Mouse (Mus musculus): Measurements from ENCODE around the gene Capn15.

Gene Capn15

DNA sequence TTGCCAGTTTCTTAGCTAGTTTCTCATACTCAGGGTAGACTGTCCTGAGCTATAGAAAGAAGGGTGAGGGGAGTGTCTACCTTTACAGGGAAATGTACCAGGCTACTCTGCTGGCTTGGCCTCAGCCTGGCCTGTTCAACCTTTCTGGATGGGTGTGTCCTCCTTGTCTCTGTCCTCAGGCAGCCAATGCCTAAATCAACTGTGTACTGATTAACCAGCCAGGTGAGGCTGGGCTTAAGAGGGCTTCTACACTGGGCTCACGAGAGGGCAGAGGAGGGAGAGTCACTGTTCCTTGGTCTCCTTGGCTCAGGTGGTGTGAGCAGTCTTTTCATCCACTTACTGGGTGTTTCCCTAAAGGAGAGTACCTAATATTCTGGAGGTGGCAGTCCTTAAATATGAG, 17.4 kb downstream of the Capn15 start:
- H3K27me3 ChIP-seq (ENCODE audit: insufficient read depth, low read length): no peaks in the 10 kb centered on the region
- peaks cover 24% of the 10 kb centered on the region for H3K4me1 ChIP-seq (replicated peaks; ENCODE audit: low read depth, low read length)
- H3K9me3 ChIP-seq (ENCODE audit: low read length): no peaks in the 10 kb centered on the region
- H3K4me3 ChIP-seq (replicated peaks; ENCODE audit: low read length): no peak overlapping the region
- TF ChIP-seq NANOG (IDR thresholded peaks at IDR 0.05; ENCODE audit: borderline replicate concordance, low read length): no peak
- TF ChIP-seq CTCF (conservative IDR thresholded peaks at IDR 0.05; ENCODE audit: low read length): no peak
- no peak for TF ChIP-seq POU5F1 (IDR thresholded peaks at IDR 0.05; ENCODE audit: borderline replicate concordance, low read length)
- H3K36me3 ChIP-seq (ENCODE audit: insufficient read depth, low read length): peaks cover 24% of the 10 kb centered on the region

DNA sequence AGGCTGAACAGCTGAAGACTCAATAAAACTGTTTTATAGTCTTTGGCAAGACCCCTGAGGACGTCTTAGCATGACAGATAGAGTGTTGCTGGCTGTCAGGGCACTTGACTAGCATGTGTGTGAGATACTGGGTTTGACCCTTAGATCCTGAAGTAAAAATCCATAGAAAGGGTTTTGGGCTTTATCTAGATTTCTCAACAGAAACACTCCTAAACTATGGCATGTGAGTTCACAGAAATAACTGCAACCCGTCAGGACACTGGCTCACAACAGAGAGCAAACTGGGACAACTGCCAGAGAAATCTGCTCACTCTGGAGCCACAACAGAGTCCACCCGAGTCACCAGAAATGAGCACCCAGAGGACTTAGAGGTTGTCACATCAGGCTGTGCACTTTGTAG, 17.9 kb downstream of the Capn15 start:
- Histone ChIP-seq H3K27me3 (ENCODE audit: insufficient read depth, low read length) (no peaks in the 10 kb centered on the region), H3K36me3 (ENCODE audit: insufficient read depth, low read length) (peaks cover 28% of the 10 kb centered on the region), H3K4me1 (replicated peaks; ENCODE audit: low read depth, low read length) (peaks cover 23% of the 10 kb centered on the region), H3K4me3 (replicated peaks; ENCODE audit: low read length) (no peak overlapping the region), H3K9me3 (ENCODE audit: low read length) (no peaks in the 10 kb centered on the region)
- TF ChIP-seq POU5F1 (IDR thresholded peaks at IDR 0.05; ENCODE audit: borderline replicate concordance, low read length): no peak
- TF ChIP-seq CTCF (conservative IDR thresholded peaks at IDR 0.05; ENCODE audit: low read length): no peak
- TF ChIP-seq NANOG (IDR thresholded peaks at IDR 0.05; ENCODE audit: borderline replicate concordance, low read length): no peak

DNA sequence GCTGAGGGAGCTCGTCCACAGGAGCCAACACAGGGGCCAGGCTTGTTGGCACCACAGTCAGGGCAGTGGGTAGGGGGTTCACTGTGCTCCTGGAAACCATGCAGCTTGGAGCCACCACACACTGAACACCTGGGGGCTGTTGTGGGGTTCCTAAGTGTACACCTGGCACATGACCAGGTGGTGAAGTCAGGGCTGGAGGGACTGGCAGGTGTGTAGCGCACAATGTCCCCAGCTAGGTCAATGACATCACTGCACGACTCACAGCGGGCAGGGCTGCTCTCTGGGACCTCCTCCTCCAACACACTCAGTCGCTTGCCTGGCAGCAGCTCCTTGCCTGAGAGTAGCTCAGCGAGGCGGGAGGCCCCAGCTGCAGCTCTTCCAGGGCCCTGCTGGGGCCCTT, 21.3 kb downstream of the Capn15 start:
- H3K36me3 ChIP-seq (ENCODE audit: insufficient read depth, low read length): peaks cover 51% of the 10 kb centered on the region
- peaks cover 44% of the 10 kb centered on the region for H3K4me1 ChIP-seq (replicated peaks; ENCODE audit: low read depth, low read length)
- TF ChIP-seq POU5F1 (IDR thresholded peaks at IDR 0.05; ENCODE audit: borderline replicate concordance, low read length) (no peak), NANOG (IDR thresholded peaks at IDR 0.05; ENCODE audit: borderline replicate concordance, low read length) (no peak)
- H3K27me3 ChIP-seq (ENCODE audit: insufficient read depth, low read length): no peaks in the 10 kb centered on the region
- H3K9me3 ChIP-seq (ENCODE audit: low read length): no peaks in the 10 kb centered on the region
- no peak overlapping the region for H3K4me3 ChIP-seq (replicated peaks; ENCODE audit: low read length)

DNA sequence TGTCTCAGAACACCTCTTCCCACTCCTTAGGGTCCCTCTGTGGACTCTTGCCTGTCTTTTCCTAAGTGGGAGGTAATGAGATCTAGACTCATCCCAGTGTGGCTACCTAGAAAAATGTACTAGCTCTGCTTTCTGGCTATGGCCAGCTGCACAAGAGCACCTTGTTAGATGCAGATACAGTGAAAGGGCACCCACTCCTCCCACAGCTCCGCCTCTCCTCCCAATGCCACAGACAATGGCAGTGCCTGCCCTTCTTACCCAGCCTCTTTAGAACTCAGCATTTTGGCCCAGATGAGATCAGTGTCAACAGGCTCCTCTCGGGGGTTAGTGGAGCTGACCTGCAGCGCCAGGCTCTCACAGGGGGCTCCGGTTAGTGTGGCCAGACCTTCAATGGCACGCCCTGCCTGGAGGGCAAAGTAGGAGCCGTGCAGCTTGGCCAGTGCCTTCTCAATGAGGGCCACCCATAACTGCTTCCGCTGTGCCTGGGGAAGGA, 23.1 kb downstream of the Capn15 start:
- TF ChIP-seq NANOG (IDR thresholded peaks at IDR 0.05; ENCODE audit: borderline replicate concordance, low read length): no peak
- no peak for TF ChIP-seq POU5F1 (IDR thresholded peaks at IDR 0.05; ENCODE audit: borderline replicate concordance, low read length)
- no peak for TF ChIP-seq CTCF (conservative IDR thresholded peaks at IDR 0.05; ENCODE audit: low read length)
- no peak overlapping the region for H3K4me3 ChIP-seq (replicated peaks; ENCODE audit: low read length)
- H3K36me3 ChIP-seq (ENCODE audit: insufficient read depth, low read length): peaks cover 59% of the 10 kb centered on the region
- H3K4me1 ChIP-seq (replicated peaks; ENCODE audit: low read depth, low read length): peaks cover 40% of the 10 kb centered on the region
- no peaks in the 10 kb centered on the region for H3K27me3 ChIP-seq (ENCODE audit: insufficient read depth, low read length)
- no peaks in the 10 kb centered on the region for H3K9me3 ChIP-seq (ENCODE audit: low read length)

DNA sequence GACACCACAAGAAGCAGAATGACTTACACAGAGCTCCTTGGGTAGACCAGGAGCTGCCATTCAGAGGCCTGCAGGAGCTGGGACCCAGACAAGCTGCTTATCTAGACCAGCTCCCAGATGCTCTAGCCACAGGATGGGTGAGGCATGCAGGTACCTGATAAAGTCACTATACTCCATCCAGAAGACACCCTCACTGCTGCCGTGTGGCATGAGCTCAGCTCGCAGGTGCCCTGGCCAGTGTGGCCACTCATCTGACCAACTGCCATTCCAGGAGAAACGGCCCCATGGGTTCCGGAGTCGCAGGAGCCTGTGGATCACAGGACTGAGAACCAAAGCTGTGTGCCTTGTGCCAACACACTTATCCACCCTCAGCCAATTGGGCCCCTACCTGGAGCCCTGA, 24.0 kb downstream of the Capn15 start:
- H3K36me3 ChIP-seq (ENCODE audit: insufficient read depth, low read length): peaks cover 58% of the 10 kb centered on the region
- TF ChIP-seq CTCF (conservative IDR thresholded peaks at IDR 0.05; ENCODE audit: low read length) (no peak), NANOG (IDR thresholded peaks at IDR 0.05; ENCODE audit: borderline replicate concordance, low read length) (no peak), POU5F1 (IDR thresholded peaks at IDR 0.05; ENCODE audit: borderline replicate concordance, low read length) (no peak)
- H3K4me3 ChIP-seq (replicated peaks; ENCODE audit: low read length): no peak overlapping the region
- H3K9me3 ChIP-seq (ENCODE audit: low read length): no peaks in the 10 kb centered on the region
- H3K27me3 ChIP-seq (ENCODE audit: insufficient read depth, low read length): no peaks in the 10 kb centered on the region
- peaks cover 40% of the 10 kb centered on the region for H3K4me1 ChIP-seq (replicated peaks; ENCODE audit: low read depth, low read length)

DNA sequence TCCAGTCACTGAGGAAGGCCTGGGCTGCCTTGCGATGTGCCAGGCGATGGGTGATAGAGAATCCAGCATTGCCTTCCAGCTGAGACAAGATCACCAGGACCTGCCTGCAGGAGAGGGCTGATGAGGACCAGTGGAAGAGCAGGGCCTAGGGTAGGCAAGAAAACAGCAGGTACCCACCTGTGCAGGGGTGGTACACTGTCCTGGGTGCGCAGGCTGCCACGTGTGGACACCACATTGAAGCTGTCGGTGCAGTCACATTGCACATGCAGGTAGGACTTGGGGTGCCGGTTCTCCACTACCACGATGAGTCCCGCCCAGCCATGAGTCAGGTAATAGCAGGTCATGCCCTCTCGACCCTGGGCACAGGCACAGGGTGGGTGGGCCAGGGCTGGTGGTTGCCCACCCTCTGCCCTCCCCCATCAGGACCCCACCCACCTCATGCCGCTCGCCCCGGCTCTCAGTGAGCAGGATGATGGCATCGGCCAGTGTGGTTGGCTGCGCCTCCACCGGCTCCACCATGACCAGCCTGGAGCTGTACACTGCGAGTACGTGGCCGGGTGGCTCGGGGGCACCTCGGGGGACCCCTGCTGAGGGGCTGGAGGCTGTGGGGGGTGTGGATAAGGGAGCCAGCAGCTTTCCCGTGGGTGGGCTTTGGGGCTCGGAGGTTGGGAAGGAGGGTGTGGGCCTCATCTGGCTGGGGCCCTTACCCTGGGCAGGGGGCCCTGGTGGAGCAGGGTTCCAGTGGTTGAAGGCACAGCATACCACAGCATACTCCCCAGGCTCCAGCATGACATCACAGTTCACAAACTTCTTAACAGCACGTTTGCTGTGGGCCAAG, 25.7 kb downstream of the Capn15 start:
- Histone ChIP-seq H3K36me3 (ENCODE audit: insufficient read depth, low read length) (peaks cover 51% of the 10 kb centered on the region), H3K4me3 (replicated peaks; ENCODE audit: low read length) (no peak overlapping the region; the same call in 1 of the 2 replicates), H3K4me1 (replicated peaks; ENCODE audit: low read depth, low read length) (peaks cover 40% of the 10 kb centered on the region), H3K27me3 (ENCODE audit: insufficient read depth, low read length) (no peaks in the 10 kb centered on the region), H3K9me3 (ENCODE audit: low read length) (no peaks in the 10 kb centered on the region)
- no peak for TF ChIP-seq NANOG (IDR thresholded peaks at IDR 0.05; ENCODE audit: borderline replicate concordance, low read length)
- TF ChIP-seq CTCF (conservative IDR thresholded peaks at IDR 0.05; ENCODE audit: low read length): no peak
- no peak for TF ChIP-seq POU5F1 (IDR thresholded peaks at IDR 0.05; ENCODE audit: borderline replicate concordance, low read length)

DNA sequence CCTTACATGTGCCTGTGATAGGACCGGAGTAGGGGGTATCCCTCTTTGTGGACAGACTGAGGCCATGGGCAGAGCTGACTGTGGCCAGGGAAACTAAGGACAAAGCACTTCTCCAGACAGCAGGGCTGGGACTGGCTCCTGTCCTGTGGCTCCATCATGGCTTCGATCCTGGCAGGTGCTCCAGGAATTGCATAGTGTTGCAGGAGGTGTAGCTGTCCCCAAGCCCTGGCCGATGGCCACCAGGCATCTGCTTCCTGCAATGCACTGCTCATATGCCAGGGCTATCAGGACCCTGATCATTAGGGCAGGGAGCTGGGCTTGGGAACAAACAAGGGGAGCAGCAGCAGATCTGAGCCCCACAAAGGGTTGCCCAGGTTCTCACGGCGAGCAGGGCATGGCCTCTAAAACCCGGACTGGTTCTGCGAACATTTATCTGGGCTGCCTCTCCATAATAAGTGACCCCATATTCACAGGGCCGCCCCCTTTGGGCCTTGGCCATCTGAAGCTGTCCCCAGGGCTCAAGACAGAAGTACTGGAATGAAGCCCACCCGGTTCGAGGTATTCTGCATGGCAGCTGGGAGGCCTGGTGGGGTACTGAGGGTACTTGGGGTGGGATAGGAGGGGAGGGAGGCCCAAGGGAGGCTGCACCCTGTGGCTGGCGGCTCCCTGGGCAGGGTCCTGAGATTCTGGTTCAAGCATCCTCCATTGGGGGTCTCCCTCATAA, 26.7 kb downstream of the Capn15 start:
- H3K36me3 ChIP-seq (ENCODE audit: insufficient read depth, low read length): peaks cover 42% of the 10 kb centered on the region
- peaks cover 3% of the 10 kb centered on the region for H3K27me3 ChIP-seq (ENCODE audit: insufficient read depth, low read length)
- no peak overlapping the region for H3K4me3 ChIP-seq (replicated peaks; ENCODE audit: low read length)
- TF ChIP-seq POU5F1 (IDR thresholded peaks at IDR 0.05; ENCODE audit: borderline replicate concordance, low read length) (no peak), NANOG (IDR thresholded peaks at IDR 0.05; ENCODE audit: borderline replicate concordance, low read length) (no peak), CTCF (conservative IDR thresholded peaks at IDR 0.05; ENCODE audit: low read length) (no peak)
- no peaks in the 10 kb centered on the region for H3K9me3 ChIP-seq (ENCODE audit: low read length)
- H3K4me1 ChIP-seq (replicated peaks; ENCODE audit: low read depth, low read length): peaks cover 32% of the 10 kb centered on the region

DNA sequence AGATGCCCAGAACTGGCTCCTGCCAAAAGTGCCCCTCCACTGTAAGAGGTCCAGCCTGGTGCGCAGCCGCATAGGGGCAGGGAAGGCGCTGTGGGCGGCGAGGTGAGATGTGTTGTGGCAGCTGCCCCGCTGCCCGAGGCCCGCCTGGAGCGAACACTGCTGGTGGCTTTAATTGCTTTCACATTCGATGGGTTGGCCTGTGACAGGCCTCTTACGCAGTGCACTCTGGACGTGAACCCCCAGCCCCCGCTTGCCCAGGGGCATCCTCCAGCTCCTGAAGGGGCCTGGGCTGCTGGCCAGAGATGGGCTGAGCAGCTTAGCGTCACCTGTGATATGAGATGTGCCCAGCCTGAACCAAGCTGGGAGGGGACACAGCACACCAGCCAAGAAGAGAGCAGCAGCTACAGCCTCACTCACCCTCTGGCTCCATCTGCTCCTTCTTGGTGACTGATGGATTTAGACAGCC, 28.0 kb downstream of the Capn15 start:
- TF ChIP-seq NANOG (IDR thresholded peaks at IDR 0.05; ENCODE audit: borderline replicate concordance, low read length) (no peak), POU5F1 (IDR thresholded peaks at IDR 0.05; ENCODE audit: borderline replicate concordance, low read length) (no peak), CTCF (conservative IDR thresholded peaks at IDR 0.05; ENCODE audit: low read length) (no peak)
- Histone ChIP-seq H3K4me3 (replicated peaks; ENCODE audit: low read length) (no peak overlapping the region), H3K36me3 (ENCODE audit: insufficient read depth, low read length) (peaks cover 30% of the 10 kb centered on the region), H3K4me1 (replicated peaks; ENCODE audit: low read depth, low read length) (peaks cover 21% of the 10 kb centered on the region), H3K9me3 (ENCODE audit: low read length) (no peaks in the 10 kb centered on the region), H3K27me3 (ENCODE audit: insufficient read depth, low read length) (peaks cover 15% of the 10 kb centered on the region)

Measured in E14TG2a.4 (cell line).